Comparison of ENCODE assay signal across 23 mouse cellular contexts in genomic region chr7:29076977-29077376, GRCm38 (mm10). TPM values are rescaled to one million over a fixed set of nuclear protein-coding genes. Genes with fewer than 3 reads are reported as not detected.
A peak's percentile ranks its signal among the peaks of the same experiment; 100 is the strongest.
DNase-seq lines count a peak whose midpoint lies in the region; ATAC-seq lines count a peak whose summit lies in the region.
"Had no signal": no experiment of that assay in that cellular context is flagged by ENCODE, and none has a peak within 500 bp of the region (broad histone marks: within the 10 kb centered on the region; RNA-seq: fewer than 3 reads in every experiment).

No protein-coding gene starts in this region.

- 64% methylated on average over 9 of the region's 9 CpGs for WGBS in midbrain, embryonic 14.5 days
- 71% methylated on average over 9 of the region's 9 CpGs for WGBS in midbrain, embryonic 11.5 days
- 74% methylated on average over 9 of the region's 9 CpGs for WGBS in kidney, embryonic 15.5 days

- no peak overlapping the region for H3K4me2 ChIP-seq in midbrain, embryonic 14.5 days (ENCODE audit: low read length)
- no peak overlapping the region for H3K4me2 ChIP-seq in midbrain, embryonic 11.5 days
- H3K4me2 ChIP-seq in kidney, embryonic 15.5 days = no peak overlapping the region
- H3K4me2 ChIP-seq: limb, embryonic 12.5 days; liver, embryonic 13.5 days; lung, embryonic 15.5 days; midbrain, embryonic 13.5 days; neural tube, embryonic 15.5 days had no signal

- peaks cover 13% of the 10 kb centered on the region; the same call in 1 of the 2 replicates for H3K4me1 ChIP-seq in midbrain, embryonic 14.5 days (ENCODE audit: control insufficient read depth, insufficient read depth, low read length)
- H3K4me1 ChIP-seq in midbrain, embryonic 11.5 days (ENCODE audit: control insufficient read depth, insufficient read depth, low read length) = no peaks in the 10 kb centered on the region
- H3K4me1 ChIP-seq in kidney, embryonic 15.5 days = no peaks in the 10 kb centered on the region
- H3K4me1 ChIP-seq: limb, embryonic 12.5 days; lung, embryonic 15.5 days had no signal

- no peaks in the 10 kb centered on the region for H3K36me3 ChIP-seq in midbrain, embryonic 14.5 days (ENCODE audit: control insufficient read depth, insufficient read depth, low read length)
- no peaks in the 10 kb centered on the region for H3K36me3 ChIP-seq in midbrain, embryonic 11.5 days (ENCODE audit: control insufficient read depth, insufficient read depth, low read length)
- H3K36me3 ChIP-seq in kidney, embryonic 15.5 days = no peaks in the 10 kb centered on the region
- H3K36me3 ChIP-seq: liver, embryonic 13.5 days; lung, embryonic 15.5 days; midbrain, embryonic 13.5 days; neural tube, embryonic 15.5 days had no signal

- H3K9me3 ChIP-seq in midbrain, embryonic 14.5 days (ENCODE audit: control insufficient read depth, low read length) = no peaks in the 10 kb centered on the region
- H3K9me3 ChIP-seq in midbrain, embryonic 11.5 days (ENCODE audit: control insufficient read depth, low read length) = no peaks in the 10 kb centered on the region
- H3K9me3 ChIP-seq in kidney, embryonic 15.5 days (replicated peaks) = no peaks in the 10 kb centered on the region
- H3K9me3 ChIP-seq: limb, embryonic 12.5 days; liver, embryonic 13.5 days; lung, embryonic 15.5 days; midbrain, embryonic 13.5 days; neural tube, embryonic 15.5 days had no signal

- H3K4me3 ChIP-seq in midbrain, embryonic 14.5 days (replicated peaks; ENCODE audit: low read depth, low read length) = no peak overlapping the region
- no peak overlapping the region for H3K4me3 ChIP-seq in midbrain, embryonic 11.5 days (ENCODE audit: low read depth, low read length)
- no peak overlapping the region for H3K4me3 ChIP-seq in kidney, embryonic 15.5 days (replicated peaks)
- H3K4me3 ChIP-seq: gastrocnemius, adult 2 months; limb, embryonic 12.5 days; liver, embryonic 13.5 days; lung, embryonic 15.5 days; midbrain, embryonic 13.5 days; myocyte; neural tube, embryonic 15.5 days had no signal

- no peaks in the 10 kb centered on the region for H3K27me3 ChIP-seq in midbrain, embryonic 14.5 days (ENCODE audit: control insufficient read depth, insufficient read depth, low read length)
- H3K27me3 ChIP-seq in midbrain, embryonic 11.5 days (ENCODE audit: control insufficient read depth, insufficient read depth, low read length) = no peaks in the 10 kb centered on the region
- H3K27me3 ChIP-seq in kidney, embryonic 15.5 days = peaks cover 19% of the 10 kb centered on the region
- H3K27me3 ChIP-seq: midbrain, embryonic 13.5 days had no signal

- peak; percentile 23 for DNase-seq in midbrain, embryonic 14.5 days
- no peak for DNase-seq in midbrain, embryonic 11.5 days (ENCODE audit: low spot score, missing footprints)
- peak; percentile 47 for DNase-seq in layer of hippocampus, adult 9-10 months (ENCODE audit: low spot score)
- DNase-seq in right cerebral cortex, adult 18-20 months = peak; percentile 68
- DNase-seq in thymus, postnatal 0 days (ENCODE audit: low spot score) = no peak
- DNase-seq in spleen, postnatal 10 days (ENCODE audit: low spot score in 2 of 2) = no peak
- DNase-seq: B cell, adult 2 months; cerebellum, adult 11 months; cerebellum, postnatal 36 days; gastrocnemius, adult 2 months; kidney, adult 18-20 months; kidney, postnatal 4 days; liver, embryonic 13.5 days; retina, postnatal 1 day; thymus, postnatal 36 days had no signal

- no peak for ATAC-seq in midbrain, embryonic 14.5 days (ENCODE audit: low FRiP score, low TSS enrichment)
- no peak for ATAC-seq in midbrain, embryonic 11.5 days (ENCODE audit: low FRiP score)
- no peak for ATAC-seq in kidney, embryonic 15.5 days (replicated peaks; ENCODE audit: low FRiP score)
- ATAC-seq: forebrain, embryonic 14.5 days; midbrain, embryonic 13.5 days; Patski had no signal

- H3K27ac ChIP-seq in midbrain, embryonic 14.5 days (replicated peaks; ENCODE audit: low read depth, low read length) = no peak overlapping the region
- H3K27ac ChIP-seq in midbrain, embryonic 11.5 days (ENCODE audit: low read depth, low read length) = no peak overlapping the region
- H3K27ac ChIP-seq in kidney, embryonic 15.5 days = no peak overlapping the region
- H3K27ac ChIP-seq: gastrocnemius, adult 2 months; limb, embryonic 12.5 days; liver, embryonic 13.5 days; lung, embryonic 15.5 days; midbrain, embryonic 13.5 days; neural tube, embryonic 15.5 days had no signal

- no peak overlapping the region for H3K9ac ChIP-seq in midbrain, embryonic 14.5 days (replicated peaks; ENCODE audit: low read length)
- no peak overlapping the region for H3K9ac ChIP-seq in midbrain, embryonic 11.5 days (ENCODE audit: low read length)
- no peak overlapping the region for H3K9ac ChIP-seq in kidney, embryonic 15.5 days
- H3K9ac ChIP-seq: limb, embryonic 12.5 days; liver, embryonic 13.5 days; lung, embryonic 15.5 days; midbrain, embryonic 13.5 days; neural tube, embryonic 15.5 days had no signal

RNA-seq across cellular contexts. Expression of gene Ryr1, which starts 48.0 kb away (rescaled TPM):
- polyA plus RNA-seq in midbrain, embryonic 14.5 days (2014; fragmentation: Nextera tagmentation; extraction: Ambion mirVana) = 5.2 and 7.8 TPM in 2 replicates
- polyA plus RNA-seq in midbrain, embryonic 11.5 days (2014; fragmentation: Nextera tagmentation; extraction: Ambion mirVana) = 0.30 and 0.55 TPM in 2 replicates
- 0.16 and 0.19 TPM in 2 replicates for polyA plus RNA-seq in thymus, postnatal 0 days (2015; fragmentation: Nextera tagmentation; extraction: Ambion mirVana)
- polyA plus RNA-seq in kidney, embryonic 15.5 days (2015; fragmentation: Nextera tagmentation; extraction: Ambion mirVana) = 1.6 and 1.8 TPM in 2 replicates

RNA-seq across cellular contexts. Expression of gene Rasgrp4, which starts 57.7 kb away (rescaled TPM):
- polyA plus RNA-seq in midbrain, embryonic 14.5 days (2014; fragmentation: Nextera tagmentation; extraction: Ambion mirVana) = 0.70 and 0.86 TPM in 2 replicates
- polyA plus RNA-seq in midbrain, embryonic 11.5 days (2014; fragmentation: Nextera tagmentation; extraction: Ambion mirVana) = 0.28 and 0.48 TPM in 2 replicates
- 2.2 and 3.4 TPM in 2 replicates for polyA plus RNA-seq in thymus, postnatal 0 days (2015; fragmentation: Nextera tagmentation; extraction: Ambion mirVana)
- polyA plus RNA-seq in kidney, embryonic 15.5 days (2015; fragmentation: Nextera tagmentation; extraction: Ambion mirVana) = 0.48 and 1.2 TPM in 2 replicates

Comparison
In these comparisons a context has a peak if more than half of its experiments do, and no peak if none do; other contexts are left out.
1. DNase-seq: peak in midbrain, embryonic 14.5 days (single experiment), layer of hippocampus, adult 9-10 months (single experiment) and right cerebral cortex, adult 18-20 months (single experiment); none in midbrain, embryonic 11.5 days (single experiment), thymus, postnatal 0 days (single experiment) and spleen, postnatal 10 days (0 of 2).